Mouse (Mus musculus) liver, postnatal 0 days (tissue): ENCODE results near the gene Atf7. TPM values are rescaled to one million over a fixed set of nuclear protein-coding genes. Genes with fewer than 3 reads are reported as not detected.

ENCODE experiments used
- ATAC-seq: fragments of 200-750 bp; cut with Nextera tagmentation; 2 replicates; pipeline ENCODE4 v1.8.0; 2017; ENCODE audit warnings: mild to moderate bottlenecking, moderate library complexity
- DNase-seq: peaks from one replicate; pipeline ENCODE4 v3.0.0-alpha.2; 2016
- H3K27ac ChIP-seq: fragments of 300-500 bp; sonication (generic); 2 replicates; pipeline ENCODE4 v1.5.1; 2014; ENCODE audit warnings: antibody characterized with exemption, moderate library complexity, mild to moderate bottlenecking, low read depth
- H3K27me3 ChIP-seq: fragments of 300-500 bp; sonication (generic); 2 replicates; pipeline ENCODE4 v1.6.1; 2014; ENCODE audit warnings: low read length, control low read depth, mixed read lengths; ENCODE audit not compliant: insufficient read depth
- H3K36me3 ChIP-seq: fragments of 300-500 bp; sonication (generic); replicated peaks from 2 replicates; pipeline ENCODE4 v1.6.1; 2014; ENCODE audit warnings: mild to moderate bottlenecking, control low read depth, low read length, moderate library complexity, mixed read lengths; ENCODE audit not compliant: insufficient read depth
- H3K4me1 ChIP-seq: fragments of 300-500 bp; sonication (generic); 2 replicates; pipeline ENCODE4 v1.6.1; 2014; ENCODE audit warnings: antibody characterized with exemption, mild to moderate bottlenecking, control low read depth; ENCODE audit not compliant: insufficient read depth
- H3K4me2 ChIP-seq: fragments of 300-500 bp; sonication (generic); 2 replicates; pipeline ENCODE4 v1.6.1; 2014; ENCODE audit warnings: low read depth, mild to moderate bottlenecking, low read length, moderate library complexity, mixed read lengths
- H3K4me3 ChIP-seq: fragments of 300-500 bp; sonication (generic); 2 replicates; pipeline ENCODE4 v1.5.1; 2014; ENCODE audit warnings: low read depth, low read length
- H3K9ac ChIP-seq: fragments of 300-500 bp; sonication (generic); replicated peaks from 2 replicates; pipeline ENCODE4 v1.6.1; 2014; ENCODE audit warnings: mild to moderate bottlenecking, moderate library complexity
- H3K9me3 ChIP-seq: fragments of 300-500 bp; sonication (generic); 2 replicates; pipeline ENCODE4 v1.6.1; 2016; ENCODE audit warnings: mild to moderate bottlenecking, control low read depth, low read length, mixed read lengths
- CTCF ChIP-seq: sonication (generic); IDR thresholded peaks from 2 replicates; pipeline ENCODE4 v1.5.1; 2016; ENCODE audit warnings: antibody characterized with exemption, low read depth
- EP300 ChIP-seq: IDR thresholded peaks from 2 replicates; pipeline ENCODE4 v1.6.1; 2016; ENCODE audit warnings: antibody characterized with exemption, low read depth, mild to moderate bottlenecking
- WGBS: fragments of 180-500 bp; shearing (Covaris S2); extraction: QIAGEN DNeasy Blood & Tissue Kit; methylation state at CpG from one replicate; pipeline ENCODE4 v1.1.7; 2014; ENCODE audit not compliant: insufficient replicate concordance; 5-methylcytosine and 5-hydroxymethylcytosine counted together
- polyA plus RNA-seq: library from polyadenylated mRNA; unstranded; fragments of >200 nt; fragmentation: Nextera tagmentation; extraction: Ambion mirVana; gene quantifications from 2 replicates; pipeline ENCODE4 v1.2.1, GENCODE M21; 2015

Atf7 gene
- polyA plus RNA-seq, 1 experiment from 2014 or later: 8.1 TPM

DNA sequence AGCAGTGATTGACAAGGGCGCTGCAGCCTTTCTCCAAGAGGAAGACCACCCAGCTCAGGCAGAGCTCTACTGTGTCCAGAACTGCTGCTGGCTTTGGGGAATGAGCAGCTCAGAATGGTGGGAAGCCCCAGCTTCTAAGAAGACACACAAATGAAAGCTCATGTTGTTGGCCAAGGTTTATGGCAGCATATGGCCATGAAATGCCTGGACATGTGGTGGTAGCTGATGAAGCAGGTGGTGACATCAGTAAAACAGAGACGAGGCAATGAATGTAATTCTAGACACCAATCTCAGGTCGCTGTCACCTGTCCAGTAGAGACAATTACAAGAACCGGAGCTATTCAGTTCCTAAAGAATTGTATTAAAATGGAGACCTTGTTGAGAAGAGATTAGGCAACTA lies 80.5 kb downstream of the Atf7 start:
- H3K9ac ChIP-seq: no peak overlapping the region
- H3K4me2 ChIP-seq: no peak overlapping the region
- no peak for ATAC-seq
- no peak overlapping the region for H3K4me3 ChIP-seq
- H3K9me3 ChIP-seq: no peaks in the 10 kb centered on the region
- H3K36me3 ChIP-seq: peaks cover 59% of the 10 kb centered on the region
- TF ChIP-seq EP300 (no peak), CTCF (no peak)
- no peak for DNase-seq
- 91% methylated on average over 4 of the region's 4 CpGs for WGBS
- no peaks in the 10 kb centered on the region for H3K4me1 ChIP-seq
- no peak overlapping the region for H3K27ac ChIP-seq
- H3K27me3 ChIP-seq: no peaks in the 10 kb centered on the region

DNA sequence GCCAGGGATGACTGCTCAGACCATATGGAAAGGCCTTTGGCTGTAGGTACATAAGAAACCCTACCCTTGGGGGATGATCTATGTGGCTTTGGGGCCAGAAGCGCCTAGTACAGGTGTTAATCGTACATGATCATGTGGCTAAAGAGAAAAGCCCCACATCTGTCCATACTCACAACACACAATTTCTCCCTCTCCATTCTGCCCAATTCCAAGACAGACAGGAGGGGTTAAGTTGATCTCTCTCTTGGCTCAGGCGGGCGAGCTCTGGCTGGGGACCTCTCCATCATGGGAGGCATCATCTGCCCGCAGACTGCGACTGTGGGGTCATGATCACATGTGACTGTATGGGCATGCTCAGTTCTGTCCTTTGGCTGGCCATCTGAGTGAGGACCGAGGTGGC lies 91.3 kb downstream of the Atf7 start:
- Histone ChIP-seq H3K4me3 (no peak overlapping the region), H3K9me3 (no peaks in the 10 kb centered on the region), H3K9ac (no peak overlapping the region), H3K36me3 (peaks cover 62% of the 10 kb centered on the region), H3K27me3 (no peaks in the 10 kb centered on the region), H3K27ac (no peak overlapping the region), H3K4me2 (no peak overlapping the region), H3K4me1 (no peaks in the 10 kb centered on the region)
- ATAC-seq: no peak
- DNase-seq: no peak
- WGBS: 91% methylated on average over 7 of the region's 7 CpGs
- TF ChIP-seq CTCF (no peak), EP300 (no peak)

DNA sequence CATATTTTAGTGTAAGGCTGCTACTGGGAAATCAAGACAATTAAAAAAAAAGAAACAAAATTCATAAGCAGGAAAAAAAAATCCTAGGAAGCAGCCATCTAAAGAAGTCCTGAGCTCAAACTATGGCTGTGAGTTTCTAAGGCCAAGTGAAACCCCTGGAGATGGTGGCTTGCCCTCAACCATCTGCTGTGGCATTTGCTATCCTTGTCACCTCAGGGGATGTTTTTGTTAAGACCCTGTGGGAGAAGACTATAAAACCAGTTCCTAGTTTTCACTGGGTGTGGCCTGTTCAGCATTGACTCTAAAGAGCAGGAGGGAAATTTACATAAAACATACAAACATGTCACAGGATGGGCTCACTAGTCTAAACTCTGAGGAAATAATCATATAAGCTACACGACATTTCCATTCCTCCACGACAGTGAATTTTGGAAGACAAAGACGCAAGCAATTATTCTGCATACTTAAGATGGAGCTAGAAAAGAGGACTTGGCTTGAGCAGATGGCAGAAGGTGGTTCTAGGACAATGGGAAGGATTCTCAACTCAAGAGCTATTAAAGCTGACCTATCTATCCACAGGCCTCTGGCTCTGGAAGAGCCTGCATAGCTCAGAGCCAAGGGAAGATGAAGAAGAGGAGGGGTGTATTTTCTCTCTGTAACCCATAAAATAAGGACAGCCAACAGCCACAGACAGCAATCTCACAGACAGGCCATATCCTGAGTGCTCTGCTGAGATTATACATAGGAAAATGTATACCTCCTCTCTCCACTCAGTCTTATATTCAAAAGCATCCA lies 93.0 kb downstream of the Atf7 start:
- no peak for ATAC-seq
- Histone ChIP-seq H3K27me3 (no peaks in the 10 kb centered on the region), H3K4me3 (no peak overlapping the region), H3K4me1 (no peaks in the 10 kb centered on the region), H3K9ac (no peak overlapping the region), H3K27ac (no peak overlapping the region), H3K36me3 (peaks cover 75% of the 10 kb centered on the region), H3K4me2 (no peak overlapping the region), H3K9me3 (no peaks in the 10 kb centered on the region)
- no peak for DNase-seq
- 85% methylated on average over 3 of the region's 3 CpGs for WGBS
- TF ChIP-seq EP300 (no peak), CTCF (no peak)

DNA sequence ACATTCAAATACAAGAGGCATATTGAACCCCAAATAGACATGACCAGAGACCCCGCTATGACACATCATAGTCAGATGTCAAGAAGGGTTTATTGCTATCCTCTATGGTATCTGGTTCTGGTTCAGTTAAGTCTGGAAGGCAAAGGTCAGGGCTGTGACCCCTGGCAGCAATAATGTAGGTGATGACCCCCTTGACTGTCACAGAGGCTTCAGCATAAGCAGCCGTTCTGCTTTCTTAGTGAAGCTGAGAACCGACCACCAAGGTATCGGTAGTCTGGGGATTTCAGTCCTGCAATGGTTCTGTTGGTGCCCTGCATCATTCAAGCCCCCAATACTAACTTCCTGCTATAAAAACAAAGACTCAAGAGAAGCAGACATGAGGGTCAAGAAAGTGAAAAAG lies 93.7 kb downstream of the Atf7 start:
- no peaks in the 10 kb centered on the region for H3K9me3 ChIP-seq
- no peak overlapping the region for H3K4me3 ChIP-seq
- no peaks in the 10 kb centered on the region for H3K4me1 ChIP-seq
- DNase-seq (no peak), ATAC-seq (no peak)
- H3K36me3 ChIP-seq: peaks cover 68% of the 10 kb centered on the region
- 87% methylated on average over 4 of the region's 4 CpGs for whole genome bisulfite sequencing
- no peak for TF ChIP-seq CTCF
- TF ChIP-seq EP300: no peak
- no peaks in the 10 kb centered on the region for H3K27me3 ChIP-seq
- H3K9ac ChIP-seq: no peak overlapping the region
- no peak overlapping the region for H3K4me2 ChIP-seq
- no peak overlapping the region for H3K27ac ChIP-seq

DNA sequence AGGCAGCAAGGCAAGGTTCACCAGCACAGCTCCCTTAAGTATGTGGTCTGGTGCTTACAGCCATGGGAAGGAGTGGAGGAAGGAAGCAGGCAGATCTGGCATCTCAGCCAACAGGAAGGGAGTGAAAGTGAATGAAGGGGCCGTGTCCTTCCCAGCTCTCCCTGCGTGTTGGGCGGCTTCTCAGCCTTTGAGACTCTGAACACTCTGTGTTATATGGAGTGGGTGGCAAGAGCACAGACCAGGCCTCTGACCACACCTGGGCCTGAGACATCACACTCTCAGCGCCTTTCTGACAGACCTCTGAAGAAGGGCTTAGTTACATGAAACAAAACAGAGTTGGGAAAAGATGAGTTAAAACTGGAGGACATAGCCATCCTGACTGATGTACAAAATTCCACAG lies 94.7 kb downstream of the Atf7 start:
- Histone ChIP-seq H3K36me3 (peaks cover 64% of the 10 kb centered on the region), H3K4me2 (no peak overlapping the region), H3K9ac (no peak overlapping the region), H3K9me3 (no peaks in the 10 kb centered on the region), H3K27ac (no peak overlapping the region), H3K27me3 (no peaks in the 10 kb centered on the region), H3K4me3 (no peak overlapping the region), H3K4me1 (no peaks in the 10 kb centered on the region)
- no peak for DNase-seq
- no peak for ATAC-seq
- WGBS: 74% methylated on average over 4 of the region's 4 CpGs
- no peak for TF ChIP-seq CTCF
- no peak for TF ChIP-seq EP300

DNA sequence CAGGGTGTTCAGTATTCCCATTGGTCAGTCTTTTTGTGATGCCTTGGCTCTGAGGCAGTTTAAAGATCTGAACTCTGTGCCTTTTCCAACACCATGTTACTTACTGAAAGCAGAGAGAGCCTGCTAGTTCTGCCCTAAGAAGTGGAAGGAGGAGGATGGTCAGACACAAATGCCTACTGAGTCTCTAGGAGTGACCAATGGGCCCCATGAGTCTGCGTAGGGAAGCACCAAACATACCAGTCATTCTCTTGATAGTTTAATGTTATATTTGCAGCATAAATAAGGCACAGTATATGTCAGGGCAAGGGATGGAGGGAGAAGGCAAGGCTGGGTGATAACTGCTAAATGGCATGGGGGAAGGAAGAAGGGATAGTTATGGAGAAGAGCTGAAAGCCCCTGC lies 96.9 kb downstream of the Atf7 start:
- Histone ChIP-seq H3K4me1 (no peaks in the 10 kb centered on the region), H3K36me3 (peaks cover 63% of the 10 kb centered on the region), H3K4me3 (no peak overlapping the region), H3K9me3 (no peaks in the 10 kb centered on the region), H3K27ac (no peak overlapping the region), H3K9ac (no peak overlapping the region), H3K4me2 (no peak overlapping the region), H3K27me3 (no peaks in the 10 kb centered on the region)
- TF ChIP-seq CTCF (no peak), EP300 (no peak)
- ATAC-seq (no peak), DNase-seq (no peak)
- WGBS: 93% methylated on average over 1 of the region's 1 CpGs
